Mouse (Mus musculus) kidney, embryonic 16.5 days (tissue): ENCODE data around the gene Jdp2. TPM values are rescaled to one million over a fixed set of nuclear protein-coding genes. Genes with fewer than 3 reads are reported as not detected.
A peak's percentile ranks its signal among the peaks of the same experiment; 100 is the strongest.

ENCODE experiments used
- ATAC-seq: fragments of 200-750 bp; cut with Nextera tagmentation; 2 replicates; pipeline ENCODE4 v1.8.0; 2017; ENCODE audit warnings: moderate TSS enrichment; ENCODE audit not compliant: low FRiP score, low TSS enrichment
- H3K27ac ChIP-seq: fragments of 300-500 bp; sonication (generic); 2 replicates; pipeline ENCODE4 v1.5.1; 2014; ENCODE audit warnings: low read length
- H3K27me3 ChIP-seq: fragments of 300-500 bp; sonication (generic); 2 replicates; pipeline ENCODE4 v1.6.1; 2014; ENCODE audit warnings: low read length, control low read depth, mixed read lengths; ENCODE audit not compliant: insufficient read depth
- H3K36me3 ChIP-seq: fragments of 300-500 bp; sonication (generic); 2 replicates; pipeline ENCODE4 v1.6.1; 2014; ENCODE audit warnings: low read length, control low read depth, mixed read lengths; ENCODE audit not compliant: insufficient read depth
- H3K4me1 ChIP-seq: fragments of 300-500 bp; sonication (generic); 2 replicates; pipeline ENCODE4 v1.6.1; 2014; ENCODE audit warnings: low read length, control low read depth, mixed read lengths; ENCODE audit not compliant: insufficient read depth
- H3K4me2 ChIP-seq: fragments of 300-500 bp; sonication (generic); replicated peaks from 2 replicates; pipeline ENCODE4 v1.6.1; 2014; ENCODE audit warnings: low read depth, low read length
- H3K4me3 ChIP-seq: fragments of 300-500 bp; sonication (generic); 2 replicates; pipeline ENCODE4 v1.5.1; 2014; ENCODE audit warnings: mild to moderate bottlenecking, low read length
- H3K9ac ChIP-seq: fragments of 300-500 bp; sonication (generic); replicated peaks from 2 replicates; pipeline ENCODE4 v1.6.1; 2014; ENCODE audit warnings: low read length
- H3K9me3 ChIP-seq: fragments of 300-500 bp; sonication (generic); 2 replicates; pipeline ENCODE4 v1.6.1; 2016; ENCODE audit warnings: low read length, control low read depth
- WGBS: fragments of 180-500 bp; shearing (Covaris S2); extraction: QIAGEN DNeasy Blood & Tissue Kit; methylation state at CpG from one replicate; pipeline ENCODE4 v1.1.7; 2014; 5-methylcytosine and 5-hydroxymethylcytosine counted together
- polyA plus RNA-seq: library from polyadenylated mRNA; unstranded; fragments of >200 nt; fragmentation: Nextera tagmentation; extraction: Ambion mirVana; gene quantifications from 2 replicates; pipeline ENCODE4 v1.2.1, GENCODE M21; 2015

Gene Jdp2
- 0.21 and 0.32 TPM in 2 replicates for polyA plus RNA-seq

DNA sequence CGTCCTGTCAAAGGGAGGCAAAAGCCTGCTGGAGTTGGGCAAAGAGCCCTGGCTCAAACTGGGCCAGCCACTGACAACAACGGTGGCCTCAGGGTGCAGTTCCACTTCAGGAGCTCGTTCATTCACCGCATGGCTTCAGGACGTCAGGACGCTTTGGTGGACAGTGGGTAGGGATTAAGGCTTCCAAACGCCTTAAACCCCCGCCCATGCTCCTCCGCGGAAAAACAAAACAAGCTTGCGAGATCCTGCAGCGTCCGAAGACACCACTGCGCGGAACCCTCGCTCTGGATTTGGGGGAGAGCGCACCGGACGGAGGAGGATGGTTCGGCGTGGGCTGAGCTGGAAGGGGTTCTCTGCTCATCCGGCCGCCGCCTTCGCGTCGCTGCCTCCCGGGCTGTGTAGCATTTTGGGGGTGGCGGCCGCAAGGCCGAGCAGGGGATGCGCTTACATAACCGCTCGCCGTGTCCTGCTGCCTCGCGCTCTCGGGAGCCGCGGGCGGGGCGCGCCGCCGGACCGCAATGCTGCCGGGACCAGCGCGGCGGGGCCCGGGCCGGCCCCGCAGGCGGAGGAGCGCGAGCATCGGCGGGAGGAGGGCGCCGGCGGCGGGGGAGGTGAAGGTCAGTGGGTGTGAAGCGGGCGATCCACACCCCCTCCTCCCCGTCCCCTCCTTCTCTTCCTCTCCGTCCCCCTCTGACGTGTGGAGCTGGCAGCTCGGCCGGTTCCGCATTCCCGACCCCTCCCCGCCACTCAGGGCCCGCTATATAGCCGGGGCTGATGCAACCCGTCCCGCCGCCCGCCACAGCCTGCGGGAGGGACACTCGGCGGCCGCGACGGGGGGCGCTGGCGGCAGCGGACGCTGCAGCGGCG lies at the start of gene Jdp2:
Gene Jdp2 (plus strand): TSS at position 417 of the 867 bp plus-strand sequence.
- Histone ChIP-seq H3K27me3 (peaks cover 4% of the 10 kb centered on the region; the same call in 1 of the 2 replicates), H3K4me2 (peak within 1 kb of the TSS; percentile 78), H3K9ac (peak within 1 kb of the TSS; percentile 81), H3K27ac (peak within 1 kb of the TSS; percentile 83), H3K9me3 (no peaks in the 10 kb centered on the region), H3K36me3 (no peaks in the 10 kb centered on the region), H3K4me3 (peak within 1 kb of the TSS; percentile 80), H3K4me1 (peaks cover 42% of the 10 kb centered on the region)
- WGBS: under 1% methylated on average over 69 of the region's 90 CpGs
- ATAC-seq: peak; percentile 93

- no peaks in the 10 kb centered on the region for H3K9me3 ChIP-seq
- peaks cover 17% of the 10 kb centered on the region for H3K4me1 ChIP-seq
- no peak overlapping the region for H3K4me3 ChIP-seq
- no peaks in the 10 kb centered on the region for H3K27me3 ChIP-seq
- H3K27ac ChIP-seq: no peak overlapping the region
- no peak for ATAC-seq
- WGBS: 83% methylated on average over 8 of the region's 8 CpGs
- no peak overlapping the region for H3K9ac ChIP-seq
- H3K4me2 ChIP-seq: no peak overlapping the region
- H3K36me3 ChIP-seq: no peaks in the 10 kb centered on the region
These were observed 49.2 kb upstream of the Jdp2 start for GRCm38 (mm10) chr12:85549661-85550060.

GRCm38 (mm10) chr12:85550435-85550834 lies 48.4 kb upstream of the Jdp2 start:
- Histone ChIP-seq H3K4me2 (no peak overlapping the region), H3K9ac (no peak overlapping the region), H3K27ac (no peak overlapping the region), H3K27me3 (no peaks in the 10 kb centered on the region), H3K4me1 (peaks cover 17% of the 10 kb centered on the region), H3K9me3 (no peaks in the 10 kb centered on the region), H3K4me3 (no peak overlapping the region), H3K36me3 (no peaks in the 10 kb centered on the region)
- no peak for ATAC-seq
- WGBS: 91% methylated on average over 4 of the region's 4 CpGs

DNA sequence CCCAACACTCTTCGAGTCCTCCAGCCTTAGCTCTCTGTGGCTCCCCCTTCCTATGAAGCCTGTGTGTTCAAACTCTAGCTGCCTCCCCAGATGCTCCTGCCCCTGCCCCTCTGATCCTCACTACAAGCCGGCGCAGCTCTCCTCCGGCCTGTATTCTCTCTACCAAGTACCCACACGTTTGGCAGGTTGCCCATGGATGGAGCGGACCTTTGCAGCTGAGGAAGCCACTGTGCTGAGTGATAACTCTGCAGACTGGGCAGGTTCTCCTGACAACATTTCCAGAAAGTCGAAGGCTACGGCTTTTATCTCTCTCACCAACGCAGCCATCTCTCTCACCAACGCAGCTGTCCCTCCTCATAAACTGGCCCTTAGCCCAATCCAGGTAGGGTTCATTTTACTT lies 39.5 kb upstream of the Jdp2 start:
- no peak overlapping the region for H3K9ac ChIP-seq
- 84% methylated on average over 10 of the region's 10 CpGs for WGBS
- no peaks in the 10 kb centered on the region for H3K27me3 ChIP-seq
- H3K4me3 ChIP-seq: no peak overlapping the region
- H3K4me1 ChIP-seq: no peaks in the 10 kb centered on the region
- no peaks in the 10 kb centered on the region for H3K9me3 ChIP-seq
- no peak overlapping the region for H3K27ac ChIP-seq
- H3K36me3 ChIP-seq: no peaks in the 10 kb centered on the region
- no peak overlapping the region for H3K4me2 ChIP-seq
- ATAC-seq: no peak

DNA sequence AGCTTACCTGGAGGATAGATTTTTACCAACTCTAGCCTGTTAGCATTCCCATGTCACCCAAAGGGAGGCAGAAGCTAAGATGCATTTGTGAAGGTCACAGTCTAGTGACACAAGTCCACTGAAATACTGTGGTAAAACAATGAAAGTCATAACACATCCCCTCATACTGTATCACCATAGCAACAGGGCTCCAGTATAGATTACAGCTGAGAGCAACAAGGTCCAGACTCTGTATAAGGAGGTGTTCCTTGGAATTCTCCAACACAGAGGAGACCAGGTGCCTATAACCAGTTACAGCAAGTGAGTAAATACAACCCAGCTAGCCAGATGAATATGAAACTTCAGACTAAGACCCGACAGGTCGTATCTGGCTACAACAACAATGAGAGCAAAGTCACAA lies 33.4 kb upstream of the Jdp2 start:
- ATAC-seq: no peak
- H3K9ac ChIP-seq: no peak overlapping the region
- no peak overlapping the region for H3K27ac ChIP-seq
- no peaks in the 10 kb centered on the region for H3K9me3 ChIP-seq
- 88% methylated on average over 2 of the region's 2 CpGs for WGBS
- no peaks in the 10 kb centered on the region for H3K36me3 ChIP-seq
- H3K4me3 ChIP-seq: no peak overlapping the region
- no peak overlapping the region for H3K4me2 ChIP-seq
- H3K27me3 ChIP-seq: no peaks in the 10 kb centered on the region
- no peaks in the 10 kb centered on the region; the same call in 1 of the 2 replicates for H3K4me1 ChIP-seq

- Histone ChIP-seq H3K4me2 (no peak overlapping the region), H3K27ac (no peak overlapping the region), H3K27me3 (no peaks in the 10 kb centered on the region), H3K36me3 (no peaks in the 10 kb centered on the region), H3K4me3 (no peak overlapping the region), H3K9me3 (no peaks in the 10 kb centered on the region), H3K4me1 (no peaks in the 10 kb centered on the region; the same call in 1 of the 2 replicates), H3K9ac (no peak overlapping the region)
- no peak for ATAC-seq
- 88% methylated on average over 3 of the region's 3 CpGs for WGBS
These were observed 30.5 kb upstream of the Jdp2 start for GRCm38 (mm10) chr12:85568298-85568697.

- no peaks in the 10 kb centered on the region for H3K27me3 ChIP-seq
- H3K4me3 ChIP-seq: no peak overlapping the region
- no peaks in the 10 kb centered on the region for H3K36me3 ChIP-seq
- H3K27ac ChIP-seq: no peak overlapping the region
- 54% methylated on average over 12 of the region's 12 CpGs for WGBS
- no peaks in the 10 kb centered on the region for H3K9me3 ChIP-seq
- H3K4me2 ChIP-seq: no peak overlapping the region
- H3K9ac ChIP-seq: no peak overlapping the region
- no peak for ATAC-seq
- H3K4me1 ChIP-seq: no peaks in the 10 kb centered on the region; the same call in 1 of the 2 replicates
These were observed 29.3 kb upstream of the Jdp2 start for GRCm38 (mm10) chr12:85569393-85570157.

- H3K36me3 ChIP-seq: no peaks in the 10 kb centered on the region
- no peak overlapping the region for H3K9ac ChIP-seq
- no peak overlapping the region for H3K4me2 ChIP-seq
- H3K27me3 ChIP-seq: no peaks in the 10 kb centered on the region
- H3K27ac ChIP-seq: no peak overlapping the region
- H3K9me3 ChIP-seq: no peaks in the 10 kb centered on the region
- 75% methylated on average over 1 of the region's 1 CpGs for WGBS
- no peaks in the 10 kb centered on the region; the same call in 1 of the 2 replicates for H3K4me1 ChIP-seq
- no peak for ATAC-seq
- no peak overlapping the region for H3K4me3 ChIP-seq
These were observed 28.7 kb upstream of the Jdp2 start for GRCm38 (mm10) chr12:85570158-85570540.

DNA sequence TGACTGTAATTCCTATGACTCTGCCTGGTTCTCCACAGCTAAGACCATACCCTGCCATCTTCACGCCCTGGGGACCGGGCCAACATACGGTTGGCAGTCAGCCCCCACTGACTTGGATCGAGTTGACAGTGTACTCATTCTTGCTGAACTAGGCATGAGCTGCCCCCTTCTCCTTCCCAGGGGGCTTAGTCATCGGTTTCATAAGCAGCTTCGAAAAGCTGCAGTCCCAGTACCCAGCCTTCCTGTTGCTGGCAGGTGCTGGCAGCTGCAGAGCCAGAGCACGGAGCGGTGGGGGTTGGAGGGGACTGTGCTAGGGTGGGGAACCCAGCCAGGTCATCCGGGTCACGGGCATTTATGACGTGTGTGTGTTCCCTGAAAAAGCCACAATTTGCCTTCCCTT lies 27.5 kb upstream of the Jdp2 start:
- H3K4me1 ChIP-seq: no peaks in the 10 kb centered on the region; the same call in 1 of the 2 replicates
- H3K4me3 ChIP-seq: no peak overlapping the region
- 75% methylated on average over 11 of the region's 11 CpGs for WGBS
- no peak overlapping the region for H3K4me2 ChIP-seq
- H3K9me3 ChIP-seq: no peaks in the 10 kb centered on the region
- H3K9ac ChIP-seq: no peak overlapping the region
- no peak for ATAC-seq
- no peaks in the 10 kb centered on the region for H3K27me3 ChIP-seq
- no peak overlapping the region for H3K27ac ChIP-seq
- H3K36me3 ChIP-seq: no peaks in the 10 kb centered on the region
